Mouse (Mus musculus) G1E (cell line): ENCODE data around the gene Btg1. TPM values are rescaled to one million over a fixed set of nuclear protein-coding genes. Genes with fewer than 3 reads are reported as not detected.

Experiments
- ATAC-seq: 2 replicates; pipeline ENCODE4 v1.8.0; 2016; ENCODE audit warnings: mild to moderate bottlenecking; ENCODE audit not compliant: insufficient number of reproducible peaks, poor library complexity, low FRiP score, severe bottlenecking; ENCODE audit errors: extremely low read depth
- DNase-seq: peaks from one replicate; pipeline ENCODE4 v3.0.0; 2012; ENCODE audit warnings: low spot score
- H3K27me3 ChIP-seq: 2 replicates; pipeline ENCODE4 v1.6.1; 2012; ENCODE audit warnings: mild to moderate bottlenecking, low read length, inconsistent platforms; ENCODE audit not compliant: insufficient read depth
- H3K36me3 ChIP-seq: replicated peaks from 2 replicates; pipeline ENCODE3; 2012; ENCODE audit warnings: mild to moderate bottlenecking, inconsistent platforms
- H3K4me1 ChIP-seq: 2 replicates; pipeline ENCODE4 v1.6.1; 2012; ENCODE audit warnings: low read depth, low read length, inconsistent platforms, mixed read lengths; ENCODE audit not compliant: insufficient read depth
- H3K4me3 ChIP-seq: 2 replicates; pipeline ENCODE4 v1.5.1; 2012; ENCODE audit warnings: low read depth, mild to moderate bottlenecking, inconsistent platforms, low read length, moderate library complexity, mixed read lengths
- H3K9me3 ChIP-seq: replicated peaks from 2 replicates; pipeline ENCODE4 v1.6.1; 2012; ENCODE audit warnings: inconsistent platforms
- CTCF ChIP-seq: IDR thresholded peaks from 2 replicates; pipeline ENCODE4 v1.5.1; 2012; ENCODE audit warnings: low read depth, low read length, inconsistent platforms, mixed read lengths
- GATA1 ChIP-seq: IDR thresholded peaks from 2 replicates; pipeline ENCODE4 v1.6.1; 2012; ENCODE audit warnings: borderline replicate concordance, low read length, inconsistent platforms, mixed read lengths
- GATA2 ChIP-seq: IDR thresholded peaks from 2 replicates; pipeline ENCODE4 v1.6.1; 2012; ENCODE audit warnings: low read depth, low read length, inconsistent platforms, borderline replicate concordance
- POLR2AphosphoS5 ChIP-seq: IDR thresholded peaks from 2 replicates; pipeline ENCODE4 v1.6.1; 2012; ENCODE audit warnings: low read depth, low read length, inconsistent platforms; ENCODE audit not compliant: insufficient replicate concordance
- TAL1 ChIP-seq: conservative IDR thresholded peaks from 2 replicates; pipeline ENCODE4 v1.6.1; 2012; ENCODE audit warnings: low read depth, low read length, inconsistent platforms, mixed read lengths
- polyA plus RNA-seq: library from polyadenylated mRNA; stranded (reverse); fragments of >175 nt; gene quantifications from 2 replicates; pipeline ENCODE4 v1.2.3, GENCODE M21; 2012
- total RNA-seq, 2 experiments: library from RNA; stranded (forward) in 1 of 2; stranded (reverse) in 1 of 2; fragments of 200-1000 nt in 1 of 2; fragments of >200 nt in 1 of 2; fragmentation: Nextera tagmentation in 1 of 2; gene quantifications; 2 replicates each; pipeline ENCODE4 v1.2.3; 2014 to 2017

The Btg1 gene
- total and polyA plus RNA-seq, 3 experiments = 8.0 to 19.4 (median 11.0) TPM

DNA sequence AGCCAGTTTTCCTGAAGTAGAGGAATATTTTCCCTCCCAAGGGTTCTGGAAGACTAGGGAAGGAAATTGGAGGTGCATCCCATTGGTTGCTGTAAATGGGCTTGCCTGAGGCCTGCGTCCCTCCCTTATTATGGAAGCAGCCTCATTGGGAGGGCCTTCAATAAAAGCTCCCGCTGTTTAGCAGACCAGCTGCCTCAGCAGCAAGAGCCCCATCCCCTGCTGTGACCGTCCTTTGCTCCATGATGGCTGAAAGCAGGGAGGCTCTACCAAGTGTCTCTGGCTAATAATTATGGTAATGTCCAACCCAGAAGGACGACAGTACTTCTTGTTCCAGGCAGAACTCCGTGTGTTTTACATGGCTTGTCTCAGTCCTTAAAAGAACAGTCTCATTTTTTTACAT is 42.1 kb downstream of the Btg1 start:
- no peak for ATAC-seq
- TF ChIP-seq GATA2 = no peak
- TF ChIP-seq GATA1 = no peak
- TF ChIP-seq POLR2AphosphoS5 = no peak
- TF ChIP-seq CTCF = no peak
- no peak for TF ChIP-seq TAL1
- H3K4me3 ChIP-seq = no peak overlapping the region
- peaks cover 12% of the 10 kb centered on the region for H3K9me3 ChIP-seq
- no peak for DNase-seq
- no peaks in the 10 kb centered on the region for H3K4me1 ChIP-seq
- H3K27me3 ChIP-seq = no peaks in the 10 kb centered on the region
- H3K36me3 ChIP-seq = no peaks in the 10 kb centered on the region

DNA sequence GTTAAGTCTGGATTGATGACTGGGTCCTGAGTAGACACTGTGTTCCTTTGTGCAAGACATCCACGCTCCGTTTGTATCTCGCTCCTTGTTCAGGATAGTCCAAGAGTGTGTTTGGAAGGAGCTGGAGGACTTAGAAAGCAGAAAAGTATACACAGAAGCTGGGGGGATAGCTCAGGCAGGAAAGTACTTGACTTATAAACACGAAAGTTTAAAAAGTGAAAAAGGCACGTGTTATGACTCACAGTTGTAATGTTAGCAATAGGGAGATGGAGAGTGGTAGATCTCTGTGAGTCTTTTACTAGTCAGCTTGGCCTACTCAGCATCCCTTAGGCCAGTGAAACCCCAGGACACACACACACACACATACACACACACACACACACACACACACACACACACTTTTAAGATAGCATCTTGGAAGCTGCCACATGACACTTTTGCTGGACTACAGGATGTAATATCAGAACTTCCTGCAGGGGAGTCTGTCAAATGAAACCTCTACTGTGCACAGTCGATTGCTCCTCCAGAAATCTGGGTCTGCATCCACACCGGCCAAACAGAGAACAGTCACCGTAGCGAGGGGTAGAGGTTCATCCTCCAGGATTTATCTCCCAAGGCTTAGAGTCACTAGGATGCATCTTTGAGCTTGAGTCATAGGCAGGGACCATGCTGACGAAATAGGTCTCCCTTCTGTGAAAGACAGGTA is 43.6 kb downstream of the Btg1 start:
- no peaks in the 10 kb centered on the region for H3K27me3 ChIP-seq
- H3K36me3 ChIP-seq = no peaks in the 10 kb centered on the region
- TF ChIP-seq GATA1 (no peak), GATA2 (no peak), TAL1 (no peak), CTCF (no peak), POLR2AphosphoS5 (no peak)
- H3K9me3 ChIP-seq = peaks cover 12% of the 10 kb centered on the region
- no peaks in the 10 kb centered on the region for H3K4me1 ChIP-seq
- no peak for ATAC-seq
- no peak for DNase-seq
- no peak overlapping the region for H3K4me3 ChIP-seq

DNA sequence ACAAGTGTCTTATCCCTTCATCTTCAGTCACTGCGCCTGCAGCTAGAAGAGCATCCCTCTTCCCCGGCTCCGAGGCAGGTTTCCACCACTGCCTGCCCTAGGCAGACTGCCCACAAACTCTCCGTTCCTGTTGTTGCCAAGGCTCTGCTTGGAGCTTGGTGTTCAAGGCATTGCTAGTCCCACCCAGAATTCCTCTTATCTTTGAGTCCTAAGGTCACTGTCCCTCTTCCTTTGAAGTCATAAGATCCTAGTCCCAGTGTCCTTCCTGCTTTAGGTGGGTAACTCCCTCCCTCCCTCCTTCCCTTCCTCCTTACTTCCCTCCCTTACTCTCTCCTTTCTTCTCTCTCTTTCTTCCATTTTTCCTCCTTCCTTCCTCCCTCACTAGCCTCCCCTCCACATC is 46.2 kb downstream of the Btg1 start:
- no peak for ATAC-seq
- no peaks in the 10 kb centered on the region for H3K4me1 ChIP-seq
- TF ChIP-seq GATA2 (no peak), CTCF (no peak), POLR2AphosphoS5 (no peak), TAL1 (no peak), GATA1 (no peak)

DNA sequence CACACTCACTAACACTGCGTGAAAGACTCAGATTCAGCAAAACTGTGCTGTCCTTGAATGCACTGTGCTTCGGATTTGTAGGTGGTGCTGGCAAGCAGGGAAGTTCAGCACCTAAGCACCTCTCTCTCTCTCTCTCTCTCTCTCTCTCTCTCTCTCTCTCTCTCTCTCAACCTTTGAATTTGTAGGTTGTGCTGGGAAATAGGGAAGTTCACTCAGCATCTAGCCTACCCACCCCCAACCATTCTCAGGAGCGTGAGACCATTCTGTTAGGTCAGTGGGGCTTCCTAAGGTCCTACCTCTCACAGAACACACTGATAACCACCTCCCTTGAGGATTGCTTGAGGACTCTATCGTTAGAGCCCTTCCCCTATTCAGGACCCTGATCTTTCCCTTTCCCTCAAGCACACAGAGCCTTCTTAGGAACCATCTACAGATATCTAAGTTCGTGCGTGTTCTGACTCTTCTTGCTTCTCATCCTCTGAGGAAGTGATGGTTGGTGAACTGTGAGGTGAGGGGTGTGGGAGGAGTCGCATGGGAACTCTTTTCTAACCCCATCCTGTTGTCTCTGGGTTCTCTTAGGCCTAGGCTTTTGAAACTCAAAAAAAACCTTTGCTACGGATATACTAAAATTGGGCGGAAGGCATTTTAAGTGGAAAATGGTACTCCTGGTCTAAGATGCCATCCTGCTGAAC is 47.1 kb downstream of the Btg1 start:
- TF ChIP-seq GATA1 = no peak
- no peak for TF ChIP-seq POLR2AphosphoS5
- TF ChIP-seq TAL1 = no peak
- TF ChIP-seq CTCF = no peak
- TF ChIP-seq GATA2 = no peak
- H3K9me3 ChIP-seq = peaks cover 12% of the 10 kb centered on the region
- no peaks in the 10 kb centered on the region for H3K4me1 ChIP-seq
- DNase-seq (no peak), ATAC-seq (no peak)
- no peak overlapping the region for H3K4me3 ChIP-seq
- no peaks in the 10 kb centered on the region for H3K36me3 ChIP-seq
- no peaks in the 10 kb centered on the region for H3K27me3 ChIP-seq

More for the DNA sequence above, 46.2 kb downstream of the Btg1 start:
- Histone ChIP-seq H3K27me3 (no peaks in the 10 kb centered on the region), H3K9me3 (peaks cover 12% of the 10 kb centered on the region), H3K36me3 (no peaks in the 10 kb centered on the region), H3K4me3 (no peak overlapping the region)
- DNase-seq = no peak
